22 mouse cellular contexts compared by ENCODE assay signal in genomic region chr11:118453886-118454671, GRCm38 (mm10). TPM values are rescaled to one million over a fixed set of nuclear protein-coding genes. Genes with fewer than 3 reads are reported as not detected.
DNase-seq lines count a peak whose midpoint lies in the region; ATAC-seq lines count a peak whose summit lies in the region.
"Had no signal": no experiment of that assay in that cellular context is flagged by ENCODE, and none has a peak within 500 bp of the region (broad histone marks: within the 10 kb centered on the region; RNA-seq: fewer than 3 reads in every experiment).

No protein-coding gene starts in this region.

- H3K27ac ChIP-seq in midbrain, embryonic 14.5 days (replicated peaks; ENCODE audit: low read depth, low read length) = no peak overlapping the region
- H3K27ac ChIP-seq: embryonic facial prominence, embryonic 15.5 days; heart, embryonic 13.5 days; limb, embryonic 15.5 days; neural tube, embryonic 12.5 days had no signal

- intact Hi-C loops in heart, postnatal 14 days (cut with DNase I) = no loop called here

- H3K4me3 ChIP-seq in midbrain, embryonic 14.5 days (replicated peaks; ENCODE audit: low read depth, low read length) = no peak overlapping the region
- H3K4me3 ChIP-seq: embryonic facial prominence, embryonic 15.5 days; forebrain, embryonic 10.5 days; heart, embryonic 13.5 days; limb, embryonic 15.5 days; neural tube, embryonic 12.5 days had no signal

- H3K9me3 ChIP-seq in midbrain, embryonic 14.5 days (ENCODE audit: control insufficient read depth, low read length) = no peaks in the 10 kb centered on the region
- H3K9me3 ChIP-seq: embryonic facial prominence, embryonic 15.5 days; forebrain, embryonic 10.5 days; heart, embryonic 13.5 days; limb, embryonic 15.5 days; neural tube, embryonic 12.5 days had no signal

- H3K4me1 ChIP-seq in midbrain, embryonic 14.5 days (ENCODE audit: control insufficient read depth, insufficient read depth, low read length) = no peaks in the 10 kb centered on the region

- no peaks in the 10 kb centered on the region for H3K27me3 ChIP-seq in midbrain, embryonic 14.5 days (ENCODE audit: control insufficient read depth, insufficient read depth, low read length)
- H3K27me3 ChIP-seq: embryonic facial prominence, embryonic 15.5 days; heart, embryonic 13.5 days; limb, embryonic 15.5 days; neural tube, embryonic 12.5 days had no signal

- 75% methylated on average over 11 of the region's 11 CpGs for WGBS in midbrain, embryonic 14.5 days

- H3K36me3 ChIP-seq in midbrain, embryonic 14.5 days (ENCODE audit: control insufficient read depth, insufficient read depth, low read length) = no peaks in the 10 kb centered on the region
- H3K36me3 ChIP-seq: forebrain, embryonic 10.5 days; heart, embryonic 13.5 days; neural tube, embryonic 12.5 days had no signal

- H3K4me2 ChIP-seq in midbrain, embryonic 14.5 days (ENCODE audit: low read length) = no peak overlapping the region
- H3K4me2 ChIP-seq: embryonic facial prominence, embryonic 15.5 days; heart, embryonic 13.5 days; limb, embryonic 15.5 days; neural tube, embryonic 12.5 days had no signal

- ATAC-seq in midbrain, embryonic 14.5 days (ENCODE audit: low FRiP score, low TSS enrichment) = no peak
- ATAC-seq in erythroblast, adult 5-6 weeks (replicated peaks; ENCODE audit: low FRiP score, poor library complexity, severe bottlenecking) = no peak
- ATAC-seq: CD4-positive, CD25-positive, alpha-beta regulatory T cell, adult 4 months; liver, postnatal 0 days had no signal

- peak; percentile 50 for DNase-seq in adrenal gland, postnatal 10 days
- DNase-seq in adrenal gland, adult 18-20 months (ENCODE audit: low spot score in 2 of 2) = no peak
- peak; percentile 16 for DNase-seq in lung, postnatal 36 days
- DNase-seq in lung, postnatal 25 days (ENCODE audit: low spot score) = no peak
- peak; percentile 64 to 67 for DNase-seq in heart, postnatal 14 days
- no peak for DNase-seq in cerebellum, postnatal 10 days
- DNase-seq in midbrain, embryonic 14.5 days = no peak
- DNase-seq: cerebellum, adult 18-20 months; cerebellum, postnatal 36 days; kidney, adult 2 months; kidney, postnatal 10 days; liver, postnatal 0 days; lung, postnatal 10 days; right cerebral cortex, postnatal 4 days; thymus, postnatal 14 days had no signal

- H3K9ac ChIP-seq in midbrain, embryonic 14.5 days (replicated peaks; ENCODE audit: low read length) = no peak overlapping the region
- H3K9ac ChIP-seq: embryonic facial prominence, embryonic 15.5 days; heart, embryonic 13.5 days; limb, embryonic 15.5 days; liver, postnatal 0 days; neural tube, embryonic 12.5 days had no signal

RNA-seq across cellular contexts. Expression of gene Engase, which starts 22.6 kb away (rescaled TPM):
- total RNA-seq in adrenal gland, postnatal 10 days (2021) = 10 to 100 TPM; 12.7 to 16.3 TPM
- total RNA-seq in adrenal gland, adult 18-20 months (2021) = 10 to 100 TPM in 1 of 2 experiments, 1 to 10 TPM in 1; 7.3 to 12.4 TPM
- 1 to 10 TPM; 5.2 to 8.4 TPM for total RNA-seq in heart, postnatal 14 days (2021)
- 2.6 and 4.2 TPM in 2 replicates for polyA plus RNA-seq in midbrain, embryonic 14.5 days (2014; fragmentation: Nextera tagmentation; extraction: Ambion mirVana)
- 0.63 and 2.1 TPM in 2 replicates for total RNA-seq in erythroblast, adult 5-6 weeks (2015; ENCODE audit: low replicate concordance)
- total RNA-seq in erythroblast, adult 5-6 weeks (2017; ENCODE audit: low replicate concordance) = 0.84 and 0.85 TPM in 2 replicates

RNA-seq across cellular contexts. Expression of gene C1qtnf1, which starts 26.1 kb away (rescaled TPM):
- total RNA-seq in adrenal gland, postnatal 10 days (2021) = 10 to 100 TPM; 27.7 to 28.7 TPM
- total RNA-seq in adrenal gland, adult 18-20 months (2021) = 10 to 100 TPM; 15.9 to 17.2 TPM
- total RNA-seq in heart, postnatal 14 days (2021) = 10 to 100 TPM; 33.7 to 39.7 TPM
- polyA plus RNA-seq in midbrain, embryonic 14.5 days (2014; fragmentation: Nextera tagmentation; extraction: Ambion mirVana) = 1.4 and 3.8 TPM in 2 replicates
- total RNA-seq in erythroblast, adult 5-6 weeks (2015; ENCODE audit: low replicate concordance) = not detected in 2 replicates
- total RNA-seq in erythroblast, adult 5-6 weeks (2017; ENCODE audit: low replicate concordance) = not detected in 2 replicates
- polyA plus RNA-seq: CD4-positive, CD25-positive, alpha-beta regulatory T cell, adult 4 months had no signal

RNA-seq across cellular contexts. Expression of gene Cant1, which starts 35.2 kb away (rescaled TPM):
- 10 to 100 TPM; 29.7 to 29.8 TPM for total RNA-seq in adrenal gland, postnatal 10 days (2021)
- 10 to 100 TPM; 30.1 to 33.1 TPM for total RNA-seq in adrenal gland, adult 18-20 months (2021)
- total RNA-seq in heart, postnatal 14 days (2021) = 10 to 100 TPM; 17.9 to 20.9 TPM
- polyA plus RNA-seq in midbrain, embryonic 14.5 days (2014; fragmentation: Nextera tagmentation; extraction: Ambion mirVana) = 24.9 and 27.5 TPM in 2 replicates
- total RNA-seq in erythroblast, adult 5-6 weeks (2015; ENCODE audit: low replicate concordance) = 3.8 and 10.0 TPM in 2 replicates
- 4.0 and 6.0 TPM in 2 replicates for total RNA-seq in erythroblast, adult 5-6 weeks (2017; ENCODE audit: low replicate concordance)

RNA-seq across cellular contexts. Expression of gene Lgals3bp, which starts 52.2 kb away (rescaled TPM):
- 10 to 100 TPM; 55.4 to 58.3 TPM for total RNA-seq in adrenal gland, postnatal 10 days (2021)
- total RNA-seq in adrenal gland, adult 18-20 months (2021) = 100 to 1,000 TPM in 1 of 2 experiments, 10 to 100 TPM in 1; 92.6 to 128 TPM
- total RNA-seq in heart, postnatal 14 days (2021) = 10 to 100 TPM; 21.2 to 24.1 TPM
- polyA plus RNA-seq in midbrain, embryonic 14.5 days (2014; fragmentation: Nextera tagmentation; extraction: Ambion mirVana) = 1.8 and 5.5 TPM in 2 replicates
- total RNA-seq in erythroblast, adult 5-6 weeks (2015; ENCODE audit: low replicate concordance) = 54.5 and 58.0 TPM in 2 replicates
- total RNA-seq in erythroblast, adult 5-6 weeks (2017; ENCODE audit: low replicate concordance) = 7.7 and 18.0 TPM in 2 replicates

Comparison
In these comparisons a context has a peak if more than half of its experiments do, and no peak if none do; other contexts are left out.
1. DNase-seq: peak in adrenal gland, postnatal 10 days (single experiment), lung, postnatal 36 days (single experiment) and heart, postnatal 14 days (2 of 2); none in adrenal gland, adult 18-20 months (0 of 2), lung, postnatal 25 days (single experiment), cerebellum, postnatal 10 days (0 of 2) and midbrain, embryonic 14.5 days (single experiment).
2. RNA of gene C1qtnf1, which starts 26.1 kb away (total RNA-seq): 33.7 to 39.7 TPM in heart, postnatal 14 days, 27.7 to 28.7 TPM in adrenal gland, postnatal 10 days and 15.9 to 17.2 TPM in adrenal gland, adult 18-20 months; not detected in erythroblast, adult 5-6 weeks; every median in the first group is over 10 times any median in the second.